Mouse (Mus musculus) granulocyte monocyte progenitor cell, adult 5-6 weeks (primary cell): Measurements from ENCODE around the gene Dennd2c. TPM values are rescaled to one million over a fixed set of nuclear protein-coding genes. Genes with fewer than 3 reads are reported as not detected.
A peak's percentile ranks its signal among the peaks of the same experiment; 100 is the strongest.

Experiments
- ATAC-seq: replicated peaks from 2 replicates; pipeline ENCODE4 v1.8.0; 2016; ENCODE audit warnings: mild to moderate bottlenecking, moderate TSS enrichment, inconsistent platforms; ENCODE audit not compliant: poor library complexity, severe bottlenecking
- total RNA-seq, 2 experiments: library from RNA; stranded (forward) in 1 of 2; stranded (reverse) in 1 of 2; fragments of 200-712, 200-1000 nt in 1 of 2; fragments of >200 nt in 1 of 2; fragmentation: Nextera tagmentation in 1 of 2; gene quantifications; 2 replicates each; pipeline ENCODE4 v1.2.3; 2014 to 2017

The Dennd2c gene
- total RNA-seq (2014; fragmentation: Nextera tagmentation) (0.94 and 4.1 TPM in 2 replicates), total RNA-seq (2017) (0.82 and 1.5 TPM in 2 replicates)

GRCm38 (mm10) chr3:103102454-103103390 is at the start of gene Dennd2c:
TSS of gene Dennd2c (plus strand) at chr3:103102604.
- ATAC-seq = peak; percentile 97

GRCm38 (mm10) chr3:103056016-103056595 is 46.3 kb upstream of the Dennd2c start:
- ATAC-seq = no peak

GRCm38 (mm10) chr3:103057752-103058151 is 44.7 kb upstream of the Dennd2c start:
- ATAC-seq = peak; percentile 10

GRCm38 (mm10) chr3:103058207-103059157 is 43.9 kb upstream of the Dennd2c start, which contains the start of gene Nras:
TSS of gene Nras (plus strand) at chr3:103058285.
- ATAC-seq = peak; percentile 99

GRCm38 (mm10) chr3:103066927-103067326 is 35.5 kb upstream of the Dennd2c start:
- ATAC-seq = no peak

- no peak for ATAC-seq
Measured at GRCm38 (mm10) chr3:103068971-103069370, 33.4 kb upstream of the Dennd2c start.

GRCm38 (mm10) chr3:103073771-103074170 is 28.6 kb upstream of the Dennd2c start, which contains the start of gene Ampd1:
TSS of gene Ampd1 (plus strand) at chr3:103074014.
- no peak for ATAC-seq

GRCm38 (mm10) chr3:103075871-103076270 is 26.5 kb upstream of the Dennd2c start:
- no peak for ATAC-seq

GRCm38 (mm10) chr3:103076476-103076875 is 25.9 kb upstream of the Dennd2c start:
- no peak for ATAC-seq

GRCm38 (mm10) chr3:103079301-103079700 is 23.1 kb upstream of the Dennd2c start:
- no peak for ATAC-seq

GRCm38 (mm10) chr3:103081051-103081450 is 21.4 kb upstream of the Dennd2c start:
- ATAC-seq = no peak

GRCm38 (mm10) chr3:103081861-103082453 is 20.4 kb upstream of the Dennd2c start:
- ATAC-seq = no peak

- no peak for ATAC-seq
Measured at GRCm38 (mm10) chr3:103082761-103083160, 19.6 kb upstream of the Dennd2c start.

GRCm38 (mm10) chr3:103085986-103086385 is 16.4 kb upstream of the Dennd2c start:
- no peak for ATAC-seq

GRCm38 (mm10) chr3:103091753-103092152 is 10.7 kb upstream of the Dennd2c start:
- no peak for ATAC-seq

- no peak for ATAC-seq
Measured at GRCm38 (mm10) chr3:103098662-103099061, 3.7 kb upstream of the Dennd2c start.

- ATAC-seq = no peak
Measured at GRCm38 (mm10) chr3:103099667-103100066, 2.7 kb upstream of the Dennd2c start.

- ATAC-seq = no peak
Measured at GRCm38 (mm10) chr3:103100735-103101134, 1.7 kb upstream of the Dennd2c start.

GRCm38 (mm10) chr3:103101194-103101593 is 1.2 kb upstream of the Dennd2c start:
- no peak for ATAC-seq

- no peak for ATAC-seq
Measured at GRCm38 (mm10) chr3:103101909-103102308, 495 bp upstream of the Dennd2c start.
